Mouse (Mus musculus): Measurements from ENCODE around the gene Ints13. TPM values are rescaled to one million over a fixed set of nuclear protein-coding genes. Genes with fewer than 3 reads are reported as not detected.
"Not testable (repeated sequence)": the region's sequence is repeated elsewhere in the genome, so short reads cannot be mapped to it uniquely, and the experiment has no call there.

The Ints13 gene
- total RNA-seq (2021), result 10 to 100 TPM; 16.0 to 19.3 TPM
- long read RNA-seq, experiment 1, partial matches to known transcripts, result 1 of 16 reads
- long read RNA-seq, experiment 1, other reads (novel, unspliced or antisense), result 13 of 16 reads
- long read RNA-seq, experiment 2, partial matches to known transcripts, result 0 of 12 reads
- long read RNA-seq, experiment 2, other reads (novel, unspliced or antisense), result 12 of 12 reads

- peak; percentile 97 for DNase-seq
These were observed at the start of gene Ints13 for GRCm38 (mm10) chr6:146577310-146578109. Ints13 (minus strand) TSS chr6:146577835.

GRCm38 (mm10) chr6:146616670-146617069 lies 39.0 kb upstream of the Ints13 start:
- no peak for DNase-seq

GRCm38 (mm10) chr6:146615891-146616290 lies 38.3 kb upstream of the Ints13 start:
- no peak for DNase-seq

GRCm38 (mm10) chr6:146614541-146614940 lies 36.9 kb upstream of the Ints13 start:
- DNase-seq, result no peak

- no peak for DNase-seq
These were observed 36.3 kb upstream of the Ints13 start for GRCm38 (mm10) chr6:146613907-146614306.

- no peak for DNase-seq
These were observed 35.1 kb upstream of the Ints13 start for GRCm38 (mm10) chr6:146612736-146613135.

- DNase-seq, result no peak
These were observed 34.3 kb upstream of the Ints13 start for GRCm38 (mm10) chr6:146611897-146612296.

- DNase-seq, result no peak
These were observed 33.8 kb upstream of the Ints13 start for GRCm38 (mm10) chr6:146611385-146611784.

- peak; percentile 24 for DNase-seq
These were observed 26.0 kb upstream of the Ints13 start for GRCm38 (mm10) chr6:146603651-146604050.

- DNase-seq, result no peak
These were observed 25.0 kb upstream of the Ints13 start for GRCm38 (mm10) chr6:146602601-146603000.

- no peak for DNase-seq
These were observed 7.5 kb upstream of the Ints13 start for GRCm38 (mm10) chr6:146585134-146585533.

GRCm38 (mm10) chr6:146583366-146584046 lies 5.9 kb upstream of the Ints13 start:
- DNase-seq, result no peak

GRCm38 (mm10) chr6:146580381-146580926 lies 2.8 kb upstream of the Ints13 start:
- no peak for DNase-seq

GRCm38 (mm10) chr6:146578586-146578985 lies 951 bp upstream of the Ints13 start:
- DNase-seq, result no peak

- DNase-seq, result peak; percentile 65
These were observed 486 bp upstream of the Ints13 start for GRCm38 (mm10) chr6:146578111-146578531.

- no peak for DNase-seq
These were observed 732 bp downstream of the Ints13 start, which contains the start of gene Fgfr1op2 for GRCm38 (mm10) chr6:146576903-146577302. Fgfr1op2 (plus strand) TSS chr6:146577203.

GRCm38 (mm10) chr6:146572073-146572472 lies 5.6 kb downstream of the Ints13 start:
- no peak for DNase-seq

GRCm38 (mm10) chr6:146562461-146562860 lies 15.2 kb downstream of the Ints13 start:
- not testable (repeated sequence) for DNase-seq

GRCm38 (mm10) chr6:146551326-146551725 lies 26.3 kb downstream of the Ints13 start:
- no peak for DNase-seq

GRCm38 (mm10) chr6:146550421-146550820 lies 27.2 kb downstream of the Ints13 start:
- no peak for DNase-seq

GRCm38 (mm10) chr6:146545289-146545865 lies 32.3 kb downstream of the Ints13 start:
- DNase-seq, result no peak

- no peak for DNase-seq
These were observed 33.0 kb downstream of the Ints13 start for GRCm38 (mm10) chr6:146544622-146545021.

Measured in gastrocnemius, postnatal 10 days (tissue).